Mouse (Mus musculus): ENCODE data around the gene Lpar1.

- no peak for TF ChIP-seq POLR2A (IDR thresholded peaks at IDR 0.05; ENCODE audit: borderline replicate concordance, insufficient read depth, low read length)
- TF ChIP-seq CTCF (IDR thresholded peaks at IDR 0.05; ENCODE audit: borderline replicate concordance, insufficient read depth, low read depth, low read length) = no peak
These were observed 22.1 kb upstream of the Lpar1 start for GRCm38 (mm10) chr4:58575831-58576230.

Measured in cerebellum, adult 2 months (tissue).